Mouse (Mus musculus) lung, embryonic 15.5 days (tissue): ENCODE results near the gene Wnk3. TPM values are rescaled to one million over a fixed set of nuclear protein-coding genes. Genes with fewer than 3 reads are reported as not detected.
"Not testable (repeated sequence)": the region's sequence is repeated elsewhere in the genome, so short reads cannot be mapped to it uniquely, and the experiment has no call there.

ENCODE experiments used
- ATAC-seq: fragments of 200-750 bp; cut with Nextera tagmentation; 2 replicates; pipeline ENCODE4 v1.8.0; 2017; ENCODE audit warnings: moderate number of reproducible peaks, borderline replicate concordance; ENCODE audit not compliant: low FRiP score, low TSS enrichment; ENCODE audit errors: extremely low read depth
- H3K27ac ChIP-seq: fragments of 300-500 bp; sonication (generic); 2 replicates; pipeline ENCODE4 v1.5.1; 2015; ENCODE audit warnings: moderate library complexity, mild to moderate bottlenecking, inconsistent platforms
- H3K27me3 ChIP-seq: fragments of 300-500 bp; sonication (generic); 2 replicates; pipeline ENCODE4 v1.6.1; 2015; ENCODE audit warnings: inconsistent platforms
- H3K36me3 ChIP-seq: fragments of 300-500 bp; sonication (generic); 2 replicates; pipeline ENCODE4 v1.6.1; 2015; ENCODE audit warnings: inconsistent platforms
- H3K4me1 ChIP-seq: fragments of 300-500 bp; sonication (generic); 2 replicates; pipeline ENCODE4 v1.6.1; 2015; ENCODE audit warnings: inconsistent platforms
- H3K4me2 ChIP-seq: fragments of 300-500 bp; sonication (generic); 2 replicates; pipeline ENCODE4 v1.6.1; 2015; ENCODE audit warnings: inconsistent platforms, mild to moderate bottlenecking, moderate library complexity
- H3K4me3 ChIP-seq: fragments of 300-500 bp; sonication (generic); 2 replicates; pipeline ENCODE4 v1.5.1; 2015; ENCODE audit warnings: mild to moderate bottlenecking, inconsistent platforms
- H3K9ac ChIP-seq: fragments of 300-500 bp; sonication (generic); 2 replicates; pipeline ENCODE4 v1.6.1; 2015; ENCODE audit warnings: inconsistent platforms
- H3K9me3 ChIP-seq: fragments of 300-500 bp; sonication (generic); 2 replicates; pipeline ENCODE4 v1.6.1; 2016; ENCODE audit warnings: inconsistent platforms
- whole genome bisulfite sequencing: fragments of 180-500 bp; shearing (Covaris S2); methylation state at CpG from one replicate; pipeline ENCODE4 v1.1.7; 2015; 5-methylcytosine and 5-hydroxymethylcytosine counted together
- polyA plus RNA-seq: library from polyadenylated mRNA; unstranded; fragments of >200 nt; fragmentation: Nextera tagmentation; extraction: Ambion mirVana; gene quantifications from 2 replicates; pipeline ENCODE4 v1.2.1, GENCODE M21; 2015

Wnk3 gene
- 1.5 and 1.6 TPM in 2 replicates for polyA plus RNA-seq

- no peak within 1 kb of the TSS for H3K4me3 ChIP-seq
- no peaks in the 10 kb centered on the region for H3K27me3 ChIP-seq
- H3K36me3 ChIP-seq = no peaks in the 10 kb centered on the region
- no peak within 1 kb of the TSS for H3K27ac ChIP-seq
- WGBS = 89% methylated on average over 2 of the region's 2 CpGs
- H3K9me3 ChIP-seq = no peaks in the 10 kb centered on the region
- ATAC-seq = no peak
- H3K4me2 ChIP-seq = no peak within 1 kb of the TSS
- H3K9ac ChIP-seq = no peak within 1 kb of the TSS
- H3K4me1 ChIP-seq = no peaks in the 10 kb centered on the region
Observed at GRCm38 (mm10) chrX:151197778-151198177, at the start of gene Wnk3. TSS of gene Wnk3 (plus strand) at chrX:151198078.

GRCm38 (mm10) chrX:151158414-151158813 lies 39.5 kb upstream of the Wnk3 start:
- Histone ChIP-seq H3K4me1 (no peaks in the 10 kb centered on the region), H3K4me3 (no peak overlapping the region), H3K27ac (no peak overlapping the region), H3K9ac (no peak overlapping the region), H3K27me3 (no peaks in the 10 kb centered on the region), H3K4me2 (no peak overlapping the region), H3K36me3 (no peaks in the 10 kb centered on the region), H3K9me3 (no peaks in the 10 kb centered on the region)
- no peak for ATAC-seq
- WGBS = 49% methylated on average over 6 of the region's 6 CpGs

DNA sequence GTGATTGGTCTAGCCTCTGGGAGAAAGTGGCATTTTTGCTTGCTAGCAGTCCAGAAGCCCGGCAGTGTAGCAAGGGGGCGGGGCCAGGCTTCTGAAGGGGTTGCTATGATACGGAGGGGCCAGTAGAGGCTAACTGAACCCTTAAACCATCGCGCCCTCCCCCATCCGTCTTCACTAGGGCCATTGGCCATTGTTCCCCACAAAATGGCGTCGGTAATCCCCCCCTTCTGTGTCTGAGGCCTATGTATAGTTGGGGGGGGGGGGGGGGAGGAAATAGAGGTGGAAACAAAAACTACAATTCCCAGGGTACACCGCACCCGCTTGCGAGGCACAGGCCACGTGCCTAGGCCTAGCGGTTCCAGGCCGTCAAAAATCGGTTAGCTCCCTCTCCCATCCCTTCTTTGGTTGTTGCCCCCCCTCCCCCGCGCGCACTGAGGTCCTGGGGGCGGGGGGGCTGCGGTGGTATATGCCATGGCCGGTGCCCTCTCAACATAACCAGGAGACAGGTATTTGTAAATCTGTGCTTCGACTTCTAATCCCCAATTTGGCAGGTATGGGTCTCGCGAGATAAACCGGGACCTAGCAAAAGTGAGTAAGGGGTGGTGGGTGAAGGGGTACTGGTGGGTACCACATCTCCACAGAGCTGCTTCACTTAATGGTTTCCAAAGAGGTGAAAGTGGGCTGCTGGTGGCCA lies 29.3 kb upstream of the Wnk3 start:
- Histone ChIP-seq H3K9ac (0 out of 2 replicates have a peak overlapping the region, but pooled peaks have one; percentile 27), H3K36me3 (no peaks in the 10 kb centered on the region), H3K27ac (peak overlapping the region; percentile 55), H3K4me3 (peak overlapping the region; percentile 56), H3K9me3 (no peaks in the 10 kb centered on the region), H3K4me1 (no peaks in the 10 kb centered on the region), H3K4me2 (peak overlapping the region; percentile 63), H3K27me3 (no peaks in the 10 kb centered on the region)
- ATAC-seq = peak; percentile 79
- 38% methylated on average over 21 of the region's 25 CpGs for WGBS

- Histone ChIP-seq H3K27me3 (no peaks in the 10 kb centered on the region), H3K4me3 (peak overlapping the region; percentile 56), H3K36me3 (no peaks in the 10 kb centered on the region), H3K9me3 (no peaks in the 10 kb centered on the region), H3K4me2 (peak overlapping the region; percentile 63), H3K27ac (peak overlapping the region; percentile 55), H3K4me1 (no peaks in the 10 kb centered on the region), H3K9ac (peak overlapping the region; percentile 27; the same call in 1 of the 2 replicates)
- WGBS = 24% methylated on average over 45 of the region's 58 CpGs
- ATAC-seq = peak; percentile 95
Observed at GRCm38 (mm10) chrX:151169261-151169961, 28.5 kb upstream of the Wnk3 start.

DNA sequence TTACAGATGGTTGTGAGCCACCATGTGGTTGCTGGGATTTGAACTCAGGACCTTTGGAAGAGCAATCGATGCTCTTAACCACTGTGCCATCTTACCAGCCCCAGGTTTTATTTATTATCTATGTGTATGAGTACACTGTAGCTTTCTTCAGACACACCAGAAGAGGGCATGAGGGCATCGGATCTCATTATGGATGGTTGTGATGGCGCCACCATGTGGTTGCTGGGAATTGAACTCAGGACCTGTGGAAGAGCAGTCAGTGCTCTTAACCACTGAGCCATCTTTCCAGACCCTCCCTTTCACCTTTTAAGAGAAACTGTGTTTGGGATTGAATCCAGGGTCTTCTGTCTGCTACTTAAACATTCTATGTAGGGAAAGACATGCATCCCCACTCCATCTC lies 24.7 kb upstream of the Wnk3 start:
- ATAC-seq = not testable (repeated sequence)
- 72% methylated on average over 3 of the region's 3 CpGs for WGBS

DNA sequence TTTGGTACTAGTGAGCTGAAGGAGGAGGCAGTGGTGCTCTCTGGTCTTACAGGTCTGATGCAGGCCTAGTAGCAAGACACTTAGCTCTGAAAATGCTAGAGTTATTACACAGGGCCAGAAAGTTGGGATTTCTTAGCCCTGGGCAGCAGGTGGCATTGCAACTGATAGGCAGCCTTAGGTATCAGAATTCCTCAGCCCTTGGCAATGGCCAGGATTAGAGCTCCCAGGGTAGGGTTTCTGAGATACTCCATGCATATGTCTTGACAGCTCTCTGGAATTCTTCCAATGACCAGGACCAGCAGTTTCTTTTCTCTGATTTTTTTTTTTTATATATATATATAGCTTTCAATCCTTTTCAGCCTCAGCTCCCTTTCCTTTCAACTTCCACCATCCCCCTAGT lies 100.5 kb downstream of the Wnk3 start:
- Histone ChIP-seq H3K4me1 (no peaks in the 10 kb centered on the region), H3K4me3 (no peak overlapping the region), H3K9ac (no peak overlapping the region), H3K27me3 (no peaks in the 10 kb centered on the region), H3K36me3 (no peaks in the 10 kb centered on the region), H3K9me3 (no peaks in the 10 kb centered on the region), H3K4me2 (no peak overlapping the region), H3K27ac (no peak overlapping the region)
- no peak for ATAC-seq

More for the DNA sequence above, 24.7 kb upstream of the Wnk3 start:
- H3K36me3 ChIP-seq, H3K27me3 ChIP-seq, H3K4me1 ChIP-seq, H3K9me3 ChIP-seq, H3K9ac ChIP-seq, H3K4me2 ChIP-seq, H3K4me3 ChIP-seq, H3K27ac ChIP-seq: not testable (repeated sequence)

- no peak overlapping the region for H3K4me3 ChIP-seq
- H3K27me3 ChIP-seq = no peaks in the 10 kb centered on the region; the same call in 1 of the 2 replicates
- ATAC-seq = no peak
- H3K9me3 ChIP-seq = no peaks in the 10 kb centered on the region
- no peak overlapping the region for H3K4me2 ChIP-seq
- H3K27ac ChIP-seq = no peak overlapping the region
- WGBS = 74% methylated on average over 4 of the region's 4 CpGs
- no peaks in the 10 kb centered on the region for H3K36me3 ChIP-seq
- no peaks in the 10 kb centered on the region for H3K4me1 ChIP-seq
- no peak overlapping the region for H3K9ac ChIP-seq
Observed at GRCm38 (mm10) chrX:151313732-151314131, 115.9 kb downstream of the Wnk3 start.

GRCm38 (mm10) chrX:151333615-151334014 lies 135.7 kb downstream of the Wnk3 start:
- 74% methylated on average over 2 of the region's 2 CpGs for WGBS
- no peaks in the 10 kb centered on the region for H3K36me3 ChIP-seq
- H3K9me3 ChIP-seq = no peaks in the 10 kb centered on the region
- no peak overlapping the region for H3K27ac ChIP-seq
- H3K4me1 ChIP-seq = no peaks in the 10 kb centered on the region
- H3K4me2 ChIP-seq = no peak overlapping the region
- H3K9ac ChIP-seq = no peak overlapping the region
- H3K27me3 ChIP-seq = no peaks in the 10 kb centered on the region; the same call in 1 of the 2 replicates
- no peak for ATAC-seq
- H3K4me3 ChIP-seq = no peak overlapping the region

DNA sequence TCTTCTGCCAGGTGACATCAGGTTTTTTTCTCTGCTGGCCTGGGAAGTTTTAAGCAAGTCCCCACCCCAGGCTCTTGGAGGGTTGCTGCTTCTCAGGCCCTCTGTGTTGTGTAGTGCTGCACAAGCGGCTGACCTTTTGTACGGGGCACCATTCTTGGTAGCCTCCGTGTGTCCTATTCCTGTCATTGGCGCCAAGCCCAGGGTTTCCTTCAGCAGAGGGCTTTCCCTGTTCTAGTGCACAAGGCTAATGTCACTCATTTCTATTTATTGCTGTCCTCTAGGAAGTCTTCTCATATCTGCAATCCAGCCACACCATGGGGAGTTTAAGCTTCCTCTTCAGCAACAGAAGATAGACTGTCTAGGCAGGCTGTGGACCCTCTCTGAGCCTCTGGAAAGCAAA lies 139.9 kb downstream of the Wnk3 start:
- Histone ChIP-seq H3K9ac (no peak overlapping the region), H3K4me2 (no peak overlapping the region), H3K27ac (no peak overlapping the region), H3K27me3 (peaks cover 3% of the 10 kb centered on the region; the same call in 1 of the 2 replicates), H3K36me3 (no peaks in the 10 kb centered on the region), H3K9me3 (no peaks in the 10 kb centered on the region), H3K4me3 (no peak overlapping the region), H3K4me1 (no peaks in the 10 kb centered on the region)
- WGBS = 48% methylated on average over 4 of the region's 4 CpGs
- no peak for ATAC-seq

- peak; percentile 94 for ATAC-seq
- Histone ChIP-seq H3K27ac (peak within 1 kb of the TSS; percentile 83), H3K4me3 (peak within 1 kb of the TSS; percentile 73), H3K9me3 (no peaks in the 10 kb centered on the region), H3K36me3 (no peaks in the 10 kb centered on the region), H3K4me2 (peak within 1 kb of the TSS; percentile 66), H3K4me1 (peaks cover 5% of the 10 kb centered on the region; the same call in 1 of the 2 replicates), H3K27me3 (peaks cover 3% of the 10 kb centered on the region; the same call in 1 of the 2 replicates), H3K9ac (peak within 1 kb of the TSS; percentile 65)
- WGBS = 7% methylated on average over 41 of the region's 56 CpGs
Observed at GRCm38 (mm10) chrX:151343761-151344500, 146.1 kb downstream of the Wnk3 start, which contains the start of gene Fam120c. TSS of gene Fam120c (plus strand) at chrX:151344175.

- no peaks in the 10 kb centered on the region for H3K9me3 ChIP-seq
- no peaks in the 10 kb centered on the region for H3K36me3 ChIP-seq
- peak overlapping the region; percentile 73 for H3K4me3 ChIP-seq
- H3K27ac ChIP-seq = peak overlapping the region; percentile 83
- peak; percentile 32 for ATAC-seq
- 11% methylated on average over 33 of the region's 33 CpGs for whole genome bisulfite sequencing
- H3K4me1 ChIP-seq = peaks cover 5% of the 10 kb centered on the region; the same call in 1 of the 2 replicates
- peak overlapping the region; percentile 65 for H3K9ac ChIP-seq
- no peaks in the 10 kb centered on the region; the same call in 1 of the 2 replicates for H3K27me3 ChIP-seq
- peak overlapping the region; percentile 66 for H3K4me2 ChIP-seq
Observed at GRCm38 (mm10) chrX:151344501-151344984, 146.7 kb downstream of the Wnk3 start.
